ENCODE assay signal across 9 mouse cellular contexts in the genomic region with DNA sequence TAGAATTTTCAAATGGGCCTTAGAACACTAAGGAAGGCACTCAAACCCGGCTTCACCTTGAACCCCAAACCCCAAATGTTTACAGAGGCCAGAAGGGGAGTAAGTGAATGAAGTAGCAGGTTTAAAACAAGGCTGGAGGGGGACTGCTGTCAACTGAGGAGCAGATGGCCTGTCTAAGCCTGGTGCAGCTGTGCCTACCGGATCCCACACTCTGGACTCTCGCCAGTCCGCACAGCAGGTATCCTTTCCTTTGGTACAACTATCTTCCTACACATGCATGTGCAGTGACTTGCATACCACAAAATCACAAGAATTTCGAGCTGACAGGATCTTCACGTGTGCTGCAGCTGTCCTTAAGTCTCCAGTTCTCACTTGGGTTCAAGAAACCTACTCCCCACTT. TPM values are rescaled to one million over a fixed set of nuclear protein-coding genes. Genes with fewer than 3 reads are reported as not detected.
DNase-seq lines count a peak whose midpoint lies in the region; ATAC-seq and TF ChIP-seq lines count a peak whose summit lies in the region.
"Had no signal": no experiment of that assay in that cellular context is flagged by ENCODE, and none has a peak within 500 bp of the region (broad histone marks: within the 10 kb centered on the region; RNA-seq: fewer than 3 reads in every experiment).

No protein-coding gene starts in this region.

- H3K79me2 ChIP-seq in myocyte (ENCODE audit: control insufficient read depth, insufficient read depth) = peaks cover 11% of the 10 kb centered on the region

- no peak for DNase-seq in heart, postnatal 0 days (ENCODE audit: low spot score)
- no peak for DNase-seq in heart, postnatal 10 days
- no peak for DNase-seq in c-Kit-positive CD71-positive TER-119-positive erythroid progenitor cells, embryonic 14.5 days (ENCODE audit: low spot score)
- DNase-seq in urinary bladder, postnatal 10 days (ENCODE audit: low spot score) = no peak
- no peak for DNase-seq in gastrocnemius, adult 18-20 months (ENCODE audit: low spot score)

- peak overlapping the region; percentile 85 for H3K4me2 ChIP-seq in heart, postnatal 0 days (ENCODE audit: low read depth, low read length)
- H3K4me2 ChIP-seq in embryonic facial prominence, embryonic 13.5 days = peak overlapping the region; percentile 83
- H3K4me2 ChIP-seq in intestine, embryonic 16.5 days (ENCODE audit: low read depth, low read length) = peak overlapping the region; percentile 72
- H3K4me2 ChIP-seq in myocyte (ENCODE audit: low read depth) = peak overlapping the region; percentile 75

- TF ChIP-seq CTCF in heart, postnatal 0 days (IDR thresholded peaks at IDR 0.05; ENCODE audit: low read depth) = no peak

- no peak for TF ChIP-seq EP300 in heart, postnatal 0 days (IDR thresholded peaks at IDR 0.05; ENCODE audit: low read depth)

- H3K4me1 ChIP-seq in heart, postnatal 0 days (ENCODE audit: control insufficient read depth, insufficient read depth) = peaks cover 34% of the 10 kb centered on the region; the same call in 1 of the 2 replicates
- peaks cover 40% of the 10 kb centered on the region for H3K4me1 ChIP-seq in embryonic facial prominence, embryonic 13.5 days
- peaks cover 33% of the 10 kb centered on the region for H3K4me1 ChIP-seq in intestine, embryonic 16.5 days (ENCODE audit: control insufficient read depth, insufficient read depth, low read length)

- H3K9ac ChIP-seq in heart, postnatal 0 days (replicated peaks; ENCODE audit: low read depth, low read length) = peak overlapping the region; percentile 71
- peak overlapping the region; percentile 82 for H3K9ac ChIP-seq in embryonic facial prominence, embryonic 13.5 days
- peak overlapping the region; percentile 84; the same call in 1 of the 2 replicates for H3K9ac ChIP-seq in intestine, embryonic 16.5 days (ENCODE audit: low read depth, low read length)

- no peak overlapping the region for H3K27ac ChIP-seq in heart, postnatal 0 days (ENCODE audit: low read depth)
- H3K27ac ChIP-seq in embryonic facial prominence, embryonic 13.5 days = no peak overlapping the region
- H3K27ac ChIP-seq in intestine, embryonic 16.5 days (ENCODE audit: low read length) = no peak overlapping the region

- 76% methylated on average over 6 of the region's 6 CpGs for WGBS in heart, postnatal 0 days
- WGBS in embryonic facial prominence, embryonic 13.5 days = 72% methylated on average over 6 of the region's 6 CpGs
- WGBS in intestine, embryonic 16.5 days = 68% methylated on average over 6 of the region's 6 CpGs

- ATAC-seq in heart, postnatal 0 days (ENCODE audit: insufficient read depth, low read depth) = no peak
- ATAC-seq in embryonic facial prominence, embryonic 13.5 days (ENCODE audit: insufficient number of reproducible peaks, insufficient read depth, low FRiP score, low TSS enrichment, low read depth) = no peak
- ATAC-seq in intestine, embryonic 16.5 days = no peak
- ATAC-seq: Patski had no signal

- peak overlapping the region; percentile 57 for H3K4me3 ChIP-seq in heart, postnatal 0 days (ENCODE audit: low read depth, low read length)
- peak overlapping the region; percentile 57; the same call in 1 of the 2 replicates for H3K4me3 ChIP-seq in embryonic facial prominence, embryonic 13.5 days
- peak overlapping the region; percentile 72 for H3K4me3 ChIP-seq in intestine, embryonic 16.5 days (ENCODE audit: low read length)
- peak overlapping the region; percentile 56 for H3K4me3 ChIP-seq in myocyte

- H3K9me3 ChIP-seq in heart, postnatal 0 days (replicated peaks; ENCODE audit: control insufficient read depth, low read length) = no peaks in the 10 kb centered on the region
- no peaks in the 10 kb centered on the region for H3K9me3 ChIP-seq in embryonic facial prominence, embryonic 13.5 days
- H3K9me3 ChIP-seq in intestine, embryonic 16.5 days (ENCODE audit: control insufficient read depth, low read length) = no peaks in the 10 kb centered on the region

- H3K36me3 ChIP-seq in heart, postnatal 0 days (replicated peaks; ENCODE audit: control insufficient read depth, insufficient read depth, low read length) = peaks cover 27% of the 10 kb centered on the region
- H3K36me3 ChIP-seq in embryonic facial prominence, embryonic 13.5 days = peaks cover 41% of the 10 kb centered on the region
- no peaks in the 10 kb centered on the region for H3K36me3 ChIP-seq in intestine, embryonic 16.5 days (ENCODE audit: control insufficient read depth, insufficient read depth, low read length)
- H3K36me3 ChIP-seq in myocyte (ENCODE audit: control insufficient read depth, insufficient read depth) = peaks cover 11% of the 10 kb centered on the region

- no peak overlapping the region for H3ac ChIP-seq in myocyte (ENCODE audit: control insufficient read depth, insufficient read length)

- 0 out of 2 replicates have a peak, but pooled peaks cover under 1% of the 10 kb centered on the region for H3K27me3 ChIP-seq in heart, postnatal 0 days (ENCODE audit: control insufficient read depth, insufficient read depth, low read length)
- H3K27me3 ChIP-seq in embryonic facial prominence, embryonic 13.5 days = peaks cover 8% of the 10 kb centered on the region
- H3K27me3 ChIP-seq in intestine, embryonic 16.5 days (replicated peaks; ENCODE audit: control insufficient read depth, insufficient read depth, low read length) = no peaks in the 10 kb centered on the region
- no peaks in the 10 kb centered on the region for H3K27me3 ChIP-seq in myocyte (ENCODE audit: control insufficient read depth, insufficient read depth, insufficient read length)
- H3K27me3 ChIP-seq: Patski had no signal

- intact Hi-C loops in heart, postnatal 10 days (cut with DNase I) = loop anchor here (2.0 to 5.0 kb wide), 2 partner anchors 43 to 50 kb away; no protein-coding TSS in a partner anchor

- TF ChIP-seq POLR2A in myocyte (IDR thresholded peaks at IDR 0.05; ENCODE audit: insufficient read length, low read depth) = no peak

TF ChIP-seq in myocyte, 11 proteins besides CTCF, POLR2A, EP300 and RAD21 (continues in another document):
- TF ChIP-seq MYOD1 (IDR thresholded peaks at IDR 0.05; ENCODE audit: control insufficient read depth in 1 of 3, insufficient read length in 2 of 3, low read depth in 2 of 3) (peak in 2 of 3 experiments; percentile 95 to 97), SRF (IDR thresholded peaks at IDR 0.05; ENCODE audit: control insufficient read depth, insufficient read length, low read depth) (no peak), REST (IDR thresholded peaks at IDR 0.05; ENCODE audit: insufficient read depth, insufficient read length) (no peak), MYOG (IDR thresholded peaks at IDR 0.05; ENCODE audit: control insufficient read depth in 1 of 3, insufficient read depth in 1 of 3, insufficient read length in 2 of 3, low read depth in 2 of 3) (peak; percentile 42 to 98 (median 90)), TCF3 (IDR thresholded peaks at IDR 0.05; ENCODE audit: insufficient read length, low read depth) (peak; percentile 84), MAX (IDR thresholded peaks at IDR 0.05; ENCODE audit: low read depth) (no peak)

RNA-seq across cellular contexts. Expression of a gene that starts 1.6 kb away (rescaled TPM):
- 7.5 and 15.5 TPM in 2 replicates for total RNA-seq in heart, postnatal 0 days (2014; rRNA removed; ENCODE audit: low replicate concordance)
- 6.9 and 8.4 TPM in 2 replicates for polyA plus RNA-seq in heart, postnatal 0 days (2015; fragmentation: Nextera tagmentation; extraction: Ambion mirVana)
- total RNA-seq in heart, postnatal 10 days (2021) = 1 to 10 TPM; 5.7 to 8.6 TPM
- polyA plus RNA-seq in embryonic facial prominence, embryonic 13.5 days (2015; fragmentation: Nextera tagmentation; extraction: Ambion mirVana) = 30.4 and 33.8 TPM in 2 replicates
- polyA plus RNA-seq in intestine, embryonic 16.5 days (2015; fragmentation: Nextera tagmentation; extraction: Ambion mirVana) = 17.3 and 17.8 TPM in 2 replicates
- 10.3 TPM for polyA plus RNA-seq in myocyte (2012; fragmentation: generic; extraction: Trizol)
- 1 to 10 TPM; 1.2 to 1.7 TPM for total RNA-seq in gastrocnemius, adult 18-20 months (2021)

RNA-seq across cellular contexts. Expression of a gene that starts 1.8 kb away (rescaled TPM):
- 240 and 263 TPM in 2 replicates for total RNA-seq in heart, postnatal 0 days (2014; rRNA removed; ENCODE audit: low replicate concordance)
- 180 and 186 TPM in 2 replicates for polyA plus RNA-seq in heart, postnatal 0 days (2015; fragmentation: Nextera tagmentation; extraction: Ambion mirVana)
- 10 to 100 TPM; 71.8 to 73.7 TPM for total RNA-seq in heart, postnatal 10 days (2021)
- polyA plus RNA-seq in embryonic facial prominence, embryonic 13.5 days (2015; fragmentation: Nextera tagmentation; extraction: Ambion mirVana) = 177 and 187 TPM in 2 replicates
- 141 and 149 TPM in 2 replicates for polyA plus RNA-seq in intestine, embryonic 16.5 days (2015; fragmentation: Nextera tagmentation; extraction: Ambion mirVana)
- 116 TPM for polyA plus RNA-seq in myocyte (2012; fragmentation: generic; extraction: Trizol)
- 10 to 100 TPM; 43.4 to 44.8 TPM for total RNA-seq in gastrocnemius, adult 18-20 months (2021)

RNA-seq across cellular contexts. Expression of a gene that starts 4.0 kb away (rescaled TPM):
- total RNA-seq in heart, postnatal 0 days (2014; rRNA removed; ENCODE audit: low replicate concordance) = 1.1 and 2.8 TPM in 2 replicates
- 1.1 and 1.4 TPM in 2 replicates for polyA plus RNA-seq in heart, postnatal 0 days (2015; fragmentation: Nextera tagmentation; extraction: Ambion mirVana)
- total RNA-seq in heart, postnatal 10 days (2021) = 1 to 10 TPM in 1 of 2 experiments, under 1 TPM in 1; 0.97 to 1.0 TPM
- polyA plus RNA-seq in embryonic facial prominence, embryonic 13.5 days (2015; fragmentation: Nextera tagmentation; extraction: Ambion mirVana) = 1.8 and 2.5 TPM in 2 replicates
- 1.7 and 2.4 TPM in 2 replicates for polyA plus RNA-seq in intestine, embryonic 16.5 days (2015; fragmentation: Nextera tagmentation; extraction: Ambion mirVana)
- polyA plus RNA-seq in myocyte (2012; fragmentation: generic; extraction: Trizol) = 2.0 TPM
- under 1 TPM in 1 of 2 experiments, not detected in 1; 0.09 TPM for total RNA-seq in gastrocnemius, adult 18-20 months (2021)

RNA-seq across cellular contexts. Expression of a gene that starts 18.3 kb away (rescaled TPM):
- total RNA-seq in heart, postnatal 0 days (2014; rRNA removed; ENCODE audit: low replicate concordance) = 1.5 and 10.2 TPM in 2 replicates
- 3.4 and 4.3 TPM in 2 replicates for polyA plus RNA-seq in heart, postnatal 0 days (2015; fragmentation: Nextera tagmentation; extraction: Ambion mirVana)
- total RNA-seq in heart, postnatal 10 days (2021) = 1 to 10 TPM in 1 of 2 experiments, under 1 TPM in 1; 0.89 to 1.7 TPM
- polyA plus RNA-seq in embryonic facial prominence, embryonic 13.5 days (2015; fragmentation: Nextera tagmentation; extraction: Ambion mirVana) = 24.7 and 26.4 TPM in 2 replicates
- polyA plus RNA-seq in intestine, embryonic 16.5 days (2015; fragmentation: Nextera tagmentation; extraction: Ambion mirVana) = 8.0 and 8.3 TPM in 2 replicates
- 2.5 TPM for polyA plus RNA-seq in myocyte (2012; fragmentation: generic; extraction: Trizol)
- total RNA-seq in gastrocnemius, adult 18-20 months (2021) = under 1 TPM; 0.25 to 0.43 TPM

RNA-seq across cellular contexts. Expression of a gene that starts 47.2 kb away (rescaled TPM):
- total RNA-seq in heart, postnatal 0 days (2014; rRNA removed; ENCODE audit: low replicate concordance) = 23.6 and 23.8 TPM in 2 replicates
- 10.3 and 12.4 TPM in 2 replicates for polyA plus RNA-seq in heart, postnatal 0 days (2015; fragmentation: Nextera tagmentation; extraction: Ambion mirVana)
- 10 to 100 TPM; 62.0 to 66.7 TPM for total RNA-seq in heart, postnatal 10 days (2021)
- polyA plus RNA-seq in embryonic facial prominence, embryonic 13.5 days (2015; fragmentation: Nextera tagmentation; extraction: Ambion mirVana) = 135 and 142 TPM in 2 replicates
- 33.4 and 35.5 TPM in 2 replicates for polyA plus RNA-seq in intestine, embryonic 16.5 days (2015; fragmentation: Nextera tagmentation; extraction: Ambion mirVana)
- 148 TPM for polyA plus RNA-seq in myocyte (2012; fragmentation: generic; extraction: Trizol)
- total RNA-seq in gastrocnemius, adult 18-20 months (2021) = 1 to 10 TPM; 5.7 to 7.9 TPM
